Mouse (Mus musculus) heart, embryonic 10.5 days (tissue): Measurements from ENCODE around the gene Serpinb12. TPM values are rescaled to one million over a fixed set of nuclear protein-coding genes. Genes with fewer than 3 reads are reported as not detected.
A peak's percentile ranks its signal among the peaks of the same experiment; 100 is the strongest.
"Not testable (repeated sequence)": the region's sequence is repeated elsewhere in the genome, so short reads cannot be mapped to it uniquely, and the experiment has no call there.

Experiments
- DNase-seq: peaks from one replicate; pipeline ENCODE4 v3.0.0-alpha.2; 2017; ENCODE audit warnings: low spot score
- H3K27ac ChIP-seq: fragments of 300-500 bp; sonication (generic); 2 replicates; pipeline ENCODE4 v1.5.1; 2016; ENCODE audit warnings: mild to moderate bottlenecking
- H3K27me3 ChIP-seq: fragments of 300-500 bp; sonication (generic); 2 replicates; pipeline ENCODE4 v1.6.1; 2016; ENCODE audit warnings: mild to moderate bottlenecking; ENCODE audit not compliant: poor library complexity, insufficient read depth, severe bottlenecking
- H3K36me3 ChIP-seq: fragments of 300-500 bp; sonication (generic); 2 replicates; pipeline ENCODE4 v1.6.1; 2016; ENCODE audit warnings: mild to moderate bottlenecking, moderate library complexity
- H3K4me1 ChIP-seq: fragments of 300-500 bp; sonication (generic); 2 replicates; pipeline ENCODE4 v1.6.1; 2016; ENCODE audit warnings: mild to moderate bottlenecking
- H3K4me3 ChIP-seq: fragments of 300-500 bp; sonication (generic); 2 replicates; pipeline ENCODE4 v1.5.1; 2016; ENCODE audit warnings: mild to moderate bottlenecking, moderate library complexity
- H3K9me3 ChIP-seq: fragments of 300-500 bp; sonication (generic); 2 replicates; pipeline ENCODE4 v1.6.1; 2016; ENCODE audit warnings: mild to moderate bottlenecking, moderate library complexity
- WGBS: fragments of 180-500 bp; shearing (Covaris S2); methylation state at CpG from one replicate; pipeline ENCODE4 v1.1.7; 2016; 5-methylcytosine and 5-hydroxymethylcytosine counted together
- polyA plus RNA-seq: library from polyadenylated mRNA; unstranded; fragments of >200 nt; fragmentation: Nextera tagmentation; extraction: Ambion mirVana; gene quantifications from 2 replicates; pipeline ENCODE4 v1.2.1, GENCODE M21; 2016

The Serpinb12 gene
- 0.09 TPM in 1 of 2 replicates, not detected in the other for polyA plus RNA-seq

DNA sequence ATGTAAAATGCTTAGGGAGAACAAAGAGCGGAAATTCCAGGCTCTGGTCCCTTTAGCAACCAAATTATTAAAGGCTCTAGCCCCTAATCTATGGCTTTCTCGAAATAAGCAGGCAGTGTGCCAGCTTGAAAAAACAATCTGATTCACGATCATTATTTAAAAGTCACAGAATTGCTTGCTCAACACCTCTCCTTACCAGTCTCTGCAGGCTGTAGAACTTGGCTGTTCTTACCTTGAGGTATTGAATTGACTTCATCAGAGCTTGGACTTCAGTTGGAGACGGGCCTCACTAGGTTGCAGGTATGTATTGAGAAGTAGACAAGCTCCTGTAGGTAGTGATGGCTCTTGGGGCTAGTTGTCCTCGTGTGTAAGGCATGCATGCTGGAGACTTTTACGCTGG is at the start of gene Serpinb12:
Gene Serpinb12 (plus strand): TSS at position 185 of the 400 bp plus-strand sequence.
- no peak for DNase-seq
- WGBS = 78% methylated on average over 6 of the region's 6 CpGs

GRCm38 (mm10) chr1:106895142-106895541 is 39.1 kb upstream of the Serpinb12 start:
- not testable (repeated sequence) for DNase-seq, H3K4me3 ChIP-seq

More for the DNA sequence above, at the start of gene Serpinb12:
- Histone ChIP-seq H3K4me1 (no peaks in the 10 kb centered on the region), H3K27ac (no peak within 1 kb of the TSS), H3K36me3 (no peaks in the 10 kb centered on the region), H3K9me3 (no peaks in the 10 kb centered on the region), H3K27me3 (no peaks in the 10 kb centered on the region), H3K4me3 (no peak within 1 kb of the TSS)

DNA sequence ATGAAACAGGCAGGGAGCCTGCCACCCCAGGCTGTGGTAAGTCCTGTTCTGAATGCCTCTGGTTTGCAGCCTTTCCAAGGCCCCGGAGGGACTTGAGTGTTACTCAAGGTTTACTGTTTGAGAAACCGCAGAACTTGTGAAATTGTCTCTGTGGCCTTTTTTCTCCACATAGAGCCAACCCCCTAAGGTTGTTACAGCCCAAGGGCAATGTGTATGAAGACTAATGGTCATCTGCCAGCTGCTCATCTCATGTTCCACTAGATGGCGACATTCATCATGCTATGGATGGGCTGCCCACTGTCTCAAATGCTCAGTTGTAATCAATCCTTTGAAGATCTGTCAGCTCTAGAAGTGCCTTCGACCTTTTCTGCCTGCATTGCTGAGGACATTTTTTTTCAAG is 32.8 kb upstream of the Serpinb12 start:
- H3K27me3 ChIP-seq = no peaks in the 10 kb centered on the region
- WGBS = 32% methylated on average over 4 of the region's 4 CpGs
- no peak for DNase-seq

More at GRCm38 (mm10) chr1:106895142-106895541, 39.1 kb upstream of the Serpinb12 start:
- H3K36me3 ChIP-seq, H3K9me3 ChIP-seq, H3K4me1 ChIP-seq, H3K27ac ChIP-seq, H3K27me3 ChIP-seq: not testable (repeated sequence)

DNA sequence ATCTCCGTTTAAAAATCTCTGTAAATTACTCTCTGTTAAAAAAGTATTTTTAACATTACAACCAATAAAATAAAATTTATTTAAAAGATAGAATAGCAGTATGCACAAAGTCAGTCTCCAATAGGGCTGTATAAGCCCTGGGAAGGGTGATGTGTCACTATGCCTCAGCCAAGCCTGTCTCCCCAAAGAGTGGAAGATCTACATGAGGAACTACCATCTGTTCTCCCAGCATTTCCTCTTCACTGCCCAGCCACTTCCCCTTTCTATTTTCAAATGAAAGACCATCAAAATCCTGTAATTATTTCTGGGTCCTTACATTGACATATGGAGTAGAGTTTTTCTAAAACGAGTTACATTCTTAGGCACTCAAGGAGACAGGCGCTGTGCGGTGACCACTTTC is 2.3 kb upstream of the Serpinb12 start:
- Histone ChIP-seq H3K27me3 (no peaks in the 10 kb centered on the region), H3K27ac (no peak overlapping the region), H3K9me3 (no peaks in the 10 kb centered on the region), H3K36me3 (no peaks in the 10 kb centered on the region), H3K4me1 (no peaks in the 10 kb centered on the region), H3K4me3 (no peak overlapping the region)
- 75% methylated on average over 4 of the region's 4 CpGs for WGBS
- DNase-seq = no peak

More for the DNA sequence above, 32.8 kb upstream of the Serpinb12 start:
- Histone ChIP-seq H3K9me3 (no peaks in the 10 kb centered on the region), H3K27ac (no peak overlapping the region), H3K4me1 (no peaks in the 10 kb centered on the region), H3K36me3 (no peaks in the 10 kb centered on the region), H3K4me3 (no peak overlapping the region)

DNA sequence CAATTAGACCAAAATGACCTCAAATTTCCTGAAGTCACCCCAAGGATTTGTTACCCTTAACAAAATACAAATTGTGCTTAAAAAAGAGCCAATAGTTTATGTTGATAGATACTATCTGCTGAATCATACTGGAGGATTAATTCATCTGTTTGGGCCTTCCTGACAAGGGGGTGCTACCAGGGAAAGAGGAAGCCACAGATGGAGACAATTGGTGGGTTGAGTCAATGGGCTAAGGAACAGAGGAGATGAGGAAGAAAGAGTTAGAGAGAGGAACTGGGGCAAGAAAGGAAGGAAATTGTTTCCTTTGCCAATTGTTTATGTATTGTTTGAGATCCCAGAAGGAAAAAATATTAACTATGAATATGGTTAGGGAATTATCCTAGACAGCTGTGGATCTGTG is 591 bp upstream of the Serpinb12 start:
- DNase-seq = no peak
- H3K36me3 ChIP-seq = no peaks in the 10 kb centered on the region
- no peaks in the 10 kb centered on the region for H3K9me3 ChIP-seq
- H3K4me1 ChIP-seq = no peaks in the 10 kb centered on the region
- no peaks in the 10 kb centered on the region for H3K27me3 ChIP-seq
- no peak overlapping the region for H3K27ac ChIP-seq
- H3K4me3 ChIP-seq = no peak overlapping the region

DNA sequence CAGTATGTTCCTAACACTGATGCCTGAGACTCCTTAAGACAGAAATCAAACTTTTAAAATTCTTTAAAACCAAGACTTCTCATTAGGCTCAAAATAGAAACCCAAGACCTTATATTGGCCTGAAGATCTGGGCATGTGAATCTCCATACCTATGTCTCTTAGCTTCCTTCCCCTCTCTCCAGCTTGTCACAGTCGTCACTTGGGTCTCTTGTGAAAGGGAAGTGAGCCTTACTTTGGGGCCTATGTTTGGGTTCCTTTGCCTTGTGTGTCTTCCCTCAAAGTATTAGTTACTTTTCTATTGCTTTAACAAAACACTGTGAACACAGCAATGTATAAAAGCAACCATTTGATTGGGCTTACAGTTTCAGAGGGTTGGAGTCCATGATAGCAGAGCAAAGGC is 13.0 kb downstream of the Serpinb12 start:
- Histone ChIP-seq H3K4me1 (no peaks in the 10 kb centered on the region), H3K27me3 (no peaks in the 10 kb centered on the region), H3K9me3 (no peaks in the 10 kb centered on the region), H3K4me3 (no peak overlapping the region), H3K36me3 (no peaks in the 10 kb centered on the region), H3K27ac (no peak overlapping the region)
- no peak for DNase-seq
- 59% methylated on average over 1 of the region's 1 CpGs for WGBS

DNA sequence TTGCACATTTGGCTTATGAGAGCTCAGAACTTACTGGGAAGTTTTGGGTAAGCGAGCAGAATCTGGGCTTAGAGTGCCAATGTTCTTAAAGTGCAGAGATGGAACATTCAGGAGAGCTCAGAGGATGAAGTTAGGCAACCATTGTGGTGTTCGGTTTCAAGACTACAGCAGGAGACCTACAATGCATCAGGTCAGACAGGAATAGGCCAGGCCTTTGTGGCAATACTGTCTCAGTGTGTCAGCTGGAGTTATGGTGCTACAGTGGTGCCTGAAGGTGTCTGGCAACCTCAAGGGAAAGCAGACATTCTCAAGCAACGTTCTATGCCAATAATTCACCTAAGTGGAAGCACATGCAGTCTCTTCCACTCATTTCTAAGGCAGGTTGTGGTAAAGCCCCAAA is 25.7 kb downstream of the Serpinb12 start:
- 74% methylated on average over 3 of the region's 3 CpGs for WGBS
- no peaks in the 10 kb centered on the region for H3K27me3 ChIP-seq
- H3K9me3 ChIP-seq = no peaks in the 10 kb centered on the region
- H3K4me1 ChIP-seq = no peaks in the 10 kb centered on the region
- no peak overlapping the region for H3K27ac ChIP-seq
- no peak for DNase-seq
- no peak overlapping the region for H3K4me3 ChIP-seq
- no peaks in the 10 kb centered on the region for H3K36me3 ChIP-seq

GRCm38 (mm10) chr1:106961023-106961422 is 26.8 kb downstream of the Serpinb12 start:
- no peak overlapping the region for H3K4me3 ChIP-seq
- no peaks in the 10 kb centered on the region for H3K27me3 ChIP-seq
- no peaks in the 10 kb centered on the region for H3K4me1 ChIP-seq
- WGBS = 44% methylated on average over 3 of the region's 3 CpGs
- no peak for DNase-seq
- no peak overlapping the region for H3K27ac ChIP-seq
- no peaks in the 10 kb centered on the region for H3K36me3 ChIP-seq
- no peaks in the 10 kb centered on the region for H3K9me3 ChIP-seq

GRCm38 (mm10) chr1:106980684-106981083 is 46.4 kb downstream of the Serpinb12 start, which contains the start of gene Serpinb13:
Gene Serpinb13, plus strand, starts transcription at chr1:106980984.
- no peaks in the 10 kb centered on the region for H3K4me1 ChIP-seq
- no peak for DNase-seq
- H3K36me3 ChIP-seq = no peaks in the 10 kb centered on the region
- H3K27me3 ChIP-seq = no peaks in the 10 kb centered on the region
- no peak within 1 kb of the TSS for H3K27ac ChIP-seq
- H3K4me3 ChIP-seq = no peak within 1 kb of the TSS
- no peaks in the 10 kb centered on the region for H3K9me3 ChIP-seq

GRCm38 (mm10) chr1:106983092-106983491 is 48.8 kb downstream of the Serpinb12 start:
- Histone ChIP-seq H3K27me3 (no peaks in the 10 kb centered on the region), H3K4me3 (no peak overlapping the region), H3K4me1 (no peaks in the 10 kb centered on the region), H3K9me3 (no peaks in the 10 kb centered on the region), H3K27ac (no peak overlapping the region), H3K36me3 (no peaks in the 10 kb centered on the region)
- DNase-seq = no peak
- 86% methylated on average over 1 of the region's 1 CpGs for WGBS

- no peaks in the 10 kb centered on the region for H3K27me3 ChIP-seq
- H3K36me3 ChIP-seq = no peaks in the 10 kb centered on the region
- no peak overlapping the region for H3K27ac ChIP-seq
- H3K4me1 ChIP-seq = no peaks in the 10 kb centered on the region
- WGBS = 71% methylated on average over 2 of the region's 2 CpGs
- no peak overlapping the region for H3K4me3 ChIP-seq
- DNase-seq = no peak
- H3K9me3 ChIP-seq = no peaks in the 10 kb centered on the region
Observed at GRCm38 (mm10) chr1:106983865-106984264, 49.6 kb downstream of the Serpinb12 start.

GRCm38 (mm10) chr1:107000424-107000823 is 66.2 kb downstream of the Serpinb12 start:
- H3K27ac ChIP-seq = no peak overlapping the region

DNA sequence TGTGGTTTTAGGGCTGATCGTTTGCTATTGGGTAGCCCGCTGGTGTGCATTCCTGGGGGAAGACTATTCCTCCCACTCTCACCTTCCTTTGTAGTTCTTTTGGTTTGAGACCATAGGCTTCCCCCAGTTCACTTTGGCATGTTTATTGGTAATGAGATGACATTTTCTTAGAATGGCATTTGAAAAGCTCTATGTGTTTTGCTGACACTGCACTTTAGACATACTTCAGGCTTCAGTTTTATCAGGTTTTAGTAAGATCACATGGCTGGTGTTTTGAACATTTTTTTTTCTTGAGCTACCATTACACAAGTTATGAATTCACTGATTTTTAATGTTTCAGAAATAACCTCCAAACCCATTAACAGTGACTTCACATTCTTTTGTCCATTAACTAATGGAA is 67.5 kb downstream of the Serpinb12 start:
- Histone ChIP-seq H3K4me3 (no peak overlapping the region), H3K27me3 (no peaks in the 10 kb centered on the region), H3K36me3 (no peaks in the 10 kb centered on the region), H3K9me3 (no peaks in the 10 kb centered on the region), H3K27ac (no peak overlapping the region), H3K4me1 (no peaks in the 10 kb centered on the region; the same call in 1 of the 2 replicates)
- no peak for DNase-seq
- WGBS = 86% methylated on average over 2 of the region's 2 CpGs

More at GRCm38 (mm10) chr1:107000424-107000823, 66.2 kb downstream of the Serpinb12 start:
- no peaks in the 10 kb centered on the region for H3K36me3 ChIP-seq
- WGBS = 51% methylated on average over 13 of the region's 13 CpGs
- H3K4me3 ChIP-seq = no peak overlapping the region
- H3K9me3 ChIP-seq = no peaks in the 10 kb centered on the region
- no peaks in the 10 kb centered on the region; the same call in 1 of the 2 replicates for H3K4me1 ChIP-seq
- H3K27me3 ChIP-seq = no peaks in the 10 kb centered on the region
- DNase-seq = peak; percentile 78

GRCm38 (mm10) chr1:107006316-107006715 is 72.1 kb downstream of the Serpinb12 start:
- Histone ChIP-seq H3K9me3 (no peaks in the 10 kb centered on the region), H3K27me3 (no peaks in the 10 kb centered on the region), H3K4me1 (no peaks in the 10 kb centered on the region), H3K27ac (no peak overlapping the region), H3K36me3 (no peaks in the 10 kb centered on the region), H3K4me3 (no peak overlapping the region)
- WGBS = 85% methylated on average over 3 of the region's 3 CpGs
- no peak for DNase-seq
